Mouse (Mus musculus): ENCODE results near the gene Kpnb1.

GRCm38 (mm10) chr11:97131683-97132082 is 56.0 kb downstream of the Kpnb1 start:
- TF ChIP-seq POLR2A (IDR thresholded peaks at IDR 0.05; ENCODE audit: borderline replicate concordance, extremely low read depth, insufficient read depth, insufficient read length, poor library complexity, severe bottlenecking) (no peak), CTCF (IDR thresholded peaks at IDR 0.05; ENCODE audit: borderline replicate concordance, extremely low read depth, insufficient read depth, insufficient read length) (no peak)
